Mouse (Mus musculus): Measurements from ENCODE around the gene Nudt13. TPM values are rescaled to one million over a fixed set of nuclear protein-coding genes. Genes with fewer than 3 reads are reported as not detected.

Nudt13 gene
- polyA plus RNA-seq, 1 experiment from 2014 or later = 11.3 TPM

GRCm38 (mm10) chr14:20347441-20347990 is 53.0 kb downstream of the Nudt13 start:
- ATAC-seq (ENCODE audit: low FRiP score) = peak; percentile 53
- H3K27me3 ChIP-seq = no peaks in the 10 kb centered on the region
- H3K27ac ChIP-seq = peak overlapping the region; percentile 96
- H3K4me1 ChIP-seq (replicated peaks) = peaks cover 34% of the 10 kb centered on the region
- H3K36me3 ChIP-seq = peaks cover 38% of the 10 kb centered on the region
- peak overlapping the region; percentile 95 for H3K9ac ChIP-seq
- H3K4me3 ChIP-seq = peak overlapping the region; percentile 85
- no peaks in the 10 kb centered on the region for H3K9me3 ChIP-seq
- 7% methylated on average over 15 of the region's 15 CpGs for WGBS
- H3K4me2 ChIP-seq = peak overlapping the region; percentile 78

GRCm38 (mm10) chr14:20347991-20348541 is 53.6 kb downstream of the Nudt13 start, which contains the start of the genes Ecd and Fam149b:
Gene Ecd (minus strand): TSS chr14:20348121.
Gene Fam149b (plus strand): TSS chr14:20348162.
- peaks cover 39% of the 10 kb centered on the region for H3K36me3 ChIP-seq
- H3K4me3 ChIP-seq = peak within 1 kb of the TSS; percentile 85
- no peaks in the 10 kb centered on the region for H3K27me3 ChIP-seq
- peak within 1 kb of the TSS; percentile 96 for H3K27ac ChIP-seq
- peak within 1 kb of the TSS; percentile 95 for H3K9ac ChIP-seq
- H3K4me2 ChIP-seq = peak within 1 kb of the TSS; percentile 78
- no peaks in the 10 kb centered on the region for H3K9me3 ChIP-seq
- 1% methylated on average over 41 of the region's 42 CpGs for WGBS
- peaks cover 34% of the 10 kb centered on the region for H3K4me1 ChIP-seq (replicated peaks)
- ATAC-seq (ENCODE audit: low FRiP score) = peak; percentile 98

- H3K36me3 ChIP-seq = peaks cover 85% of the 10 kb centered on the region
- H3K27me3 ChIP-seq = no peaks in the 10 kb centered on the region
- H3K4me3 ChIP-seq = no peak overlapping the region
- no peak for ATAC-seq (ENCODE audit: low FRiP score)
- H3K9me3 ChIP-seq = no peaks in the 10 kb centered on the region
- H3K4me1 ChIP-seq (replicated peaks) = no peaks in the 10 kb centered on the region
- no peak overlapping the region for H3K4me2 ChIP-seq
- WGBS = 95% methylated on average over 4 of the region's 4 CpGs
- H3K9ac ChIP-seq = no peak overlapping the region
- no peak overlapping the region for H3K27ac ChIP-seq
These were observed 68.7 kb downstream of the Nudt13 start for GRCm38 (mm10) chr14:20363230-20363629.

Other genes starting within 250 kb of the Nudt13 start
- gene Saysd1, start 156.2 kb upstream of the Nudt13 start, polyA plus RNA-seq (2015; fragmentation: Nextera tagmentation; extraction: Ambion mirVana) = 14.7 and 15.5 TPM in 2 replicates
- 1.9 and 2.3 TPM in 2 replicates for gene Kcnk5, start 112.9 kb upstream of the Nudt13 start, polyA plus RNA-seq (2015; fragmentation: Nextera tagmentation; extraction: Ambion mirVana)
- not detected in 2 replicates for gene Kcnk16, start 25.5 kb upstream of the Nudt13 start, polyA plus RNA-seq (2015; fragmentation: Nextera tagmentation; extraction: Ambion mirVana)
- gene Ecd, start 53.4 kb downstream of the Nudt13 start, polyA plus RNA-seq (2015; fragmentation: Nextera tagmentation; extraction: Ambion mirVana) = 51.6 and 53.2 TPM in 2 replicates
- gene Fam149b, start 53.5 kb downstream of the Nudt13 start, polyA plus RNA-seq (2015; fragmentation: Nextera tagmentation; extraction: Ambion mirVana) = 43.3 and 44.2 TPM in 2 replicates
- gene Dnajc9, start 94.2 kb downstream of the Nudt13 start, polyA plus RNA-seq (2015; fragmentation: Nextera tagmentation; extraction: Ambion mirVana) = 125 and 126 TPM in 2 replicates
- 61.0 and 64.9 TPM in 2 replicates for gene Mrps16, start 98.9 kb downstream of the Nudt13 start, polyA plus RNA-seq (2015; fragmentation: Nextera tagmentation; extraction: Ambion mirVana)
- 1.0 and 2.2 TPM in 2 replicates for gene Cfap70, start 157.5 kb downstream of the Nudt13 start, polyA plus RNA-seq (2015; fragmentation: Nextera tagmentation; extraction: Ambion mirVana)
- gene Anxa7, start 185.4 kb downstream of the Nudt13 start, polyA plus RNA-seq (2015; fragmentation: Nextera tagmentation; extraction: Ambion mirVana) = 11.7 and 13.2 TPM in 2 replicates
- gene Mss51, start 202.2 kb downstream of the Nudt13 start, polyA plus RNA-seq (2015; fragmentation: Nextera tagmentation; extraction: Ambion mirVana) = 0.41 and 0.82 TPM in 2 replicates

Measured in hindbrain, embryonic 13.5 days (tissue).